Mouse (Mus musculus) 416B (cell line): ENCODE measurements around the gene Npepps.

ENCODE experiments used
- DNase-seq: peaks from one replicate; pipeline ENCODE4 v3.0.0; 2011; ENCODE audit warnings: low read depth

Gene Npepps

DNA sequence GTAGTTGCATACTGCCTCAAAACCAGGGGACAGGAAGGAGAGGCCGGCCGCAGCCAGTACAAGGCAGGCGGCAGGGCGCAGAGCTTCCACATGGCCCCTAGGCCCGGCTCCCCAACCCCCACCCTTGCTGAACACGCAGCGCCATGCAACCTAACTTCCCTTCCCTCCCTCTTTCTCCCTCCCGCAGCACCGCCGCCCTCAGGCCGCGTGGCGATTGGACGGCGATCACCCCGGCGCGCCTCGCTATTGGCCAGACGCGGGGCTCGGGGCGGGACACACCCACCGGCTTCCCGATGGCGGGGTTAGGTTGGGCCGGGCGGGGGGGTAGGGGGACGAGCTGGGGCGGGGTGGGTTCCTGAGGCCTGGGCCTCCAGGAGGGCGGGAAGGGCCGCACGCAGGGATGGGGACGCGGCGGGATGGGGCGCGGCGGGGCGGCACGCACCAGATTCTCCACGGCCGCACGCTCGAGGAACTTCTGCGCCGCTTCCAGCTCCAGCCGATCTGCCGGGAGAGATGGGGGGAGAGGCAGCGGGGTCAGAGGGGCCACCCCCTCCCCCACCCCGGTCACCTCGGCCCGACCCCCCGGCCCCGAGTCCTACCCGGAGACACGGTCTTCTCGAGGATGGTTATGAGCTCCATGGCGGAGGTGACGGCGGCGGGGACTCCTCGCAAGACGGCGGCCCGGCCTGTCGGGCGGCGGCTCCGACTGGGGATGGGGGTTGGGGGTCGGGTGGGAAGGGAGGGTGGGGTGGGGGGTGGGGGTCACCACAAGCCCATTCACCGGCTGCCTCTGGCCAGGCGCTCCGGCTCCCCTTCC lies 93.3 kb downstream of the Npepps start:
- DNase-seq = peak; percentile 98

DNA sequence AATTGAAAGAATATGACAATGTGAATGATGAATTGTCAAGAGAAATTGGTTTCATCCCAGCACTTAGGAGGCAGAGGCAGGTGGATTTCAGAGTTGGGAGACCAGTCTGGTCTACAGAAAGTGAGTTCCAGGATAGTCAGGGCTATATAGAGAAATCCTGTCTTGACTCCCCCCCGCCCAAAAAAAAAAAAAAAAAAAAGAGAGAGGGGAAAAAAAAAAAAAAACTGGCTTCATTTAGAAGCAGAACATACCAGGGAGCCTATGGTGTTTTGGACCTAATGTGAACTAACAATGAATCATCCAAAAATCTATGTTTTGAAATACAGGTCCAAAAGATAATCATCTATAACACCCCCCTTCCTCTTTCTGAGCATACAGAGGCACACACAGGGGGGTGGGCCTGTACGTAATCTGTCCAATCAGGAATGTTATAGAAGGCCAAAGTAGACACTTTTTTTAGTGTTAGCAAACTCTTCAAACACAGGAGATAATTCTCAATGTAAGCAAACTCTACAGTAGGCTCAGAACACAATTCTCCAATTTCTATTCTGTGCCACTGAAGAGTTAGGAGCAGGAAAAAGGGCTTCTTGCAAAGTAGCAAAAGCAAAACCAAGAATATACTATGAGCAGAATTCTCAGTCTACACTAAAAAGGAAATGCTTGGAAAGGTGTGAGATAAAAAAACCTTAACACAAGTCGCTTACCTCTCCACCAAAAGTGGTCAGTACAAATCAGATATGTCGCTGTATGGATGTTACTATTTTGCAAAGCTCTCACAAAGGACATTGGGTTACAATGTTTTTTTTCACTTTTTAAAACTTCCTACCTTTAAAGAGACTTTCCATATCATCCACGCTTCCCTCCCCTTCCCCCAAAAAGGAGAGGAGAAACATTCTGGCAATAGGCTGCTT lies 94.5 kb downstream of the Npepps start:
- DNase-seq = peak; percentile 82

DNA sequence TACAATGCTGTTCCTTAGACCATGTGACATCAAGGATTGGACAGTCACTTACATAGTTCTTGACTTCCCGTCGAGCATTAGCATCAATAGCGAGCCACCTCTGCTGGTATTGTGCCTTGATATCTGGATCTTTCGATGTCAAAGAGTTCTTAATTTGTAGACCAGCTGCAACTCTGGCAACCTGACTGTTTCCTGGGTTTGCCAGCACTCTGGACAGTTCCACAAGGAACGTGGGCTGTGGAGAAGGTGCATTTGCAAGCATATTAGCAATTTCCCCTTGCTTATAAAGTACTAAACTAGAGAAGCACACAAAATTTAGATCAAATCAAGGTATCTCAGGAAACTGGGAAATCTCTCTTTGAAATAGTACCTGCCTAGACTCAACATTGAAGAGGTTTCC lies 95.6 kb downstream of the Npepps start:
- DNase-seq = peak; percentile 35

DNA sequence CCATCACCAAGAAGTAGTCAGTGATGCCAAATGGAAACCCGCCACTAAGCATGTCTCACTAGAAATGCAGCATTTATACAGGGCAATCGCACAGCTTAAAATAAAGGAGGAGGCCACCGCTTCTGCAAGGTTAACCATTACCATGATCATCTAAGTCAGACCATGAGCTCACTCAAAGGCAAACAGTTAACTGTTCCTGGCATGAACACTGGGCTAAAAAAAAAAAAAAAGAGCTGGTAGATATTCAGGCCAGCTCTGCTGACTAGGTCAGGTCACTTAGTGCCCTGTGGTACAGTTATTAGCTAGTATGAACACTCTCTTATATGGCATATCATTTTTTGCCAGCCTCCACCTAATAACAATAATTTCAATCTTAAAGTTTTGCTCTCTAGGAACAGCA lies 98.0 kb downstream of the Npepps start:
- no peak for DNase-seq

DNA sequence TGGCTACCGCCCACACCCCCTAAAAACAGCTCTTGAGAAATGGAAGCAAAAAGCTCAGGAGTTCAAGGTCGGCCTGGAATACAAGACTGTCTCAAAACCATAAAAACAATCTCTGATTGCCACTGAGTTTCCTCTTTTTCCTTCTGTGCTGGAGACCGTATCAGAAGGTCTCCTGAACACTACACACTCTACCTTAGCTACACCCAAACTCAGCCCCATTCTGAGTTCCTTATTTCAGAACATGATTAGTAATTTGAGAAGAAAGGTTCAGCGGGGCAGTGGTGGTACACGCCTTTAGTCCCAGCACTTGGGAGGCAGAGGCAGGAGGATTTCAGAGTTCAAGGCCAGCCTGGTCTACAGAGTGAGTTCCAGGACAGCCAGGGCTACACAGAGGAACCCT lies 99.4 kb downstream of the Npepps start:
- peak; percentile 23 for DNase-seq

DNA sequence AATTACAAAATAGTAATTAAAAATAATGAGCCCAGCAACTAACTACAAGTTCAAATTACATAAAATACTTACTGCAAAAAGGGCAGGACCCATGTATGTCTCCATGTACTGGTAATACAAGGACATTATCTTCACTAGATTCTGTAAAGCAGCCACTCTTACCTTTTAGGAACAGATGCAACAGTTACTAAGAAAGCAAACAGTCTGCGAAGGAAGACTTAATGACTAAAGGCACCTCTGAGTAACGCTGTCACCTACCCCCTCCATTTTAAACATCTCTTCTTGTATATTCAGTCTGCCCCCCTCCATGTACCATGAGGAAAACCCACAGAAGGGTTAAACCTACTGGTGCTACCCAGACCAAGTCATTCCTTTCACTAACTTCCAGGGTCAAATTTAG lies 102.2 kb downstream of the Npepps start:
- no peak for DNase-seq

DNA sequence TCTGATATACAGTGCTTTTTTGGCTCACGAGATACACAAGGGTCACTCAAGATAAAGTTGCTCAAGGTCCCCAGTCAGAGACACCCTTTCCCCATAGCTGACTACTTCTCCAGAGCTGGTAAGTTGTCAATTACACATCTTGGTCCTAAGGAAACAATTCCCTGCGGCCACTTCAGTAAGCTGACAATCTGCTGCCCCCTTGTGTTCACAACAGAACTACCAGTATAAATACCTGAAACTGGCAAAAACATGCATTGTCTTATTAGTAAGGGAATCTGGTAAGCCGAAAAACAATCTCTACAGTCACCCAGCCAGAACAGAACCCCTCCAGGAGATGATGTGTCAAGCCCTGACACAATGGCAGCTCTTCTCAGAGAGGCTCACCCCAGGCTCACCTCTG lies 103.6 kb downstream of the Npepps start:
- peak; percentile 75 for DNase-seq

DNA sequence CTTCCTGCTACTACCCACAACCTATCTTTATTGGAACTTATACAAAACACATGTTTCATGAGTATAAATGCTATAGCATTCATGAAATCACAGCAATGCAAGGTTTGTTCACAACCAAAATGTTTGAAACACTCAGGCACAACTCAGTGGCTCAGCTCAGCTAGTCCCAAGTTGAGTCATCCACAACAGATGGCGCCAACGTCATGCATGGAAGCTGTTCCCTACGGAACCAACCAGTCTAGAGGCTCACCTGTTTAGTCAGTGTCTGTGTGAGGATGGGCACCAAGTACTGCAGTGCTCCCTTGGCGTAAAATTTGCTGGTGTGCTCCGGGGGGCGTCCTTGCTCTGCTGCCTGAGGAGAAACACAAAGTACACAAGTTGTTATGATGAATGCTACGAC lies 104.9 kb downstream of the Npepps start:
- DNase-seq = no peak

DNA sequence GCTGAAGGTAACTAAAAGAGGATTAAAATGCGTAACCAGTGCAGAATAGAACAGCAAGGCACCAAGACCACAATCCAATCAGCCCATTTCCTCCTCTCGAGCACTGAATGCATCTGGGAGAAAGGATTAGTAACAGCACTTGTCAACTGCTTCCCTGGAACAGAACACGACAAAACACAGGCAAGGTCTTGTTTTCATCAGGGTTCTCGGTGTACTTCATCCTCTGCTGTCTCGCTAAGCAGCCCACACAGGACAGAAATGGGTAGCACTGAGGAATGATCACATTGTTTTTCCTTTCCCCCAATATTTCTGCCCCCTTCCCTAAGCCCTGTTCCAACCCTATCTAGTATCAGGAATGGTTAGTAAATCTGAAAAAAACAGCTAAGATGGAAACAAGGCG lies 120.1 kb downstream of the Npepps start:
- no peak for DNase-seq

DNA sequence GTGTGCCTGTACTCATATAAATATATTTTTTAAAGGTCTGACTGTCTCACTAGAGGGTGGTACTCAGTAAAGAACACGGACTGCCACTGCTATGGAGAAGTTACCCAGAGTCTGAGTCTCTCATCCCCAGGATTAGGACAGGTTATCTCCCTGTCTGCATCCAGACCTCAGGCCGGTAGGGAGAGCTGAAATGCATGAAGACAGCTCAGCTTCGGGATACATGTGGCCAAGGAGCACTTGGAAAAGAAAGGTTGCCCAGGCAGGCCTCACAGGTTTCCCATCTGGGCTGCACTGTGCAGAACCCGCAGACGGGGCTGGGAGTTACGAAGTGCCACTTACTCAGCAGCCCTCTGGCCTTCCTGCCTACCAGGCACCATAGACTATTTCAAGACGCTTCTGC lies 123.4 kb downstream of the Npepps start:
- DNase-seq = no peak
